Mouse (Mus musculus) lung, postnatal 25 days (tissue): ENCODE data around the gene Cacna2d3.

Experiments
- DNase-seq: peaks from one replicate; pipeline ENCODE4 v3.0.0; 2022; ENCODE audit warnings: low spot score

Cacna2d3 gene

GRCm38 (mm10) chr14:29485416-29485815, 236.2 kb downstream of the Cacna2d3 start:
- no peak for DNase-seq

- DNase-seq: no peak
These were observed 243.2 kb downstream of the Cacna2d3 start for GRCm38 (mm10) chr14:29478403-29478983.

- no peak for DNase-seq
These were observed 257.4 kb downstream of the Cacna2d3 start for GRCm38 (mm10) chr14:29464277-29464676.

- DNase-seq: no peak
These were observed 272.5 kb downstream of the Cacna2d3 start for GRCm38 (mm10) chr14:29449203-29449602.

GRCm38 (mm10) chr14:29443091-29444026, 278.3 kb downstream of the Cacna2d3 start:
- peak; percentile 28 for DNase-seq

- DNase-seq: no peak
These were observed 279.2 kb downstream of the Cacna2d3 start for GRCm38 (mm10) chr14:29442476-29442875.

- no peak for DNase-seq
These were observed 283.0 kb downstream of the Cacna2d3 start for GRCm38 (mm10) chr14:29438666-29439065.

- no peak for DNase-seq
These were observed 283.4 kb downstream of the Cacna2d3 start for GRCm38 (mm10) chr14:29438251-29438650.

- DNase-seq: no peak
These were observed 286.5 kb downstream of the Cacna2d3 start for GRCm38 (mm10) chr14:29435203-29435602.

- no peak for DNase-seq
These were observed 287.9 kb downstream of the Cacna2d3 start for GRCm38 (mm10) chr14:29433716-29434115.

GRCm38 (mm10) chr14:29433076-29433714, 288.5 kb downstream of the Cacna2d3 start:
- DNase-seq: no peak

- no peak for DNase-seq
These were observed 291.9 kb downstream of the Cacna2d3 start for GRCm38 (mm10) chr14:29429788-29430187.

- DNase-seq: no peak
These were observed 296.0 kb downstream of the Cacna2d3 start for GRCm38 (mm10) chr14:29425666-29426065.

- no peak for DNase-seq
These were observed 296.5 kb downstream of the Cacna2d3 start for GRCm38 (mm10) chr14:29425208-29425607.

GRCm38 (mm10) chr14:29405878-29406165, 315.8 kb downstream of the Cacna2d3 start:
- DNase-seq: no peak

GRCm38 (mm10) chr14:29405125-29405877, 316.4 kb downstream of the Cacna2d3 start:
- no peak for DNase-seq

- DNase-seq: no peak
These were observed 317.5 kb downstream of the Cacna2d3 start for GRCm38 (mm10) chr14:29403849-29404808.

- DNase-seq: no peak
These were observed 319.2 kb downstream of the Cacna2d3 start for GRCm38 (mm10) chr14:29402471-29402870.

GRCm38 (mm10) chr14:29393786-29394185, 327.9 kb downstream of the Cacna2d3 start:
- no peak for DNase-seq

- DNase-seq: no peak
These were observed 328.8 kb downstream of the Cacna2d3 start for GRCm38 (mm10) chr14:29392851-29393250.

GRCm38 (mm10) chr14:29391489-29391888, 330.2 kb downstream of the Cacna2d3 start:
- DNase-seq: no peak
